Mouse (Mus musculus): ENCODE results near the gene Map2k1.

GRCm38 (mm10) chr9:64195554-64195953 is 57.9 kb downstream of the Map2k1 start:
- TF ChIP-seq POLR2A (IDR thresholded peaks at IDR 0.05; ENCODE audit: insufficient read depth, low read depth, low read length) (no peak), CTCF (IDR thresholded peaks at IDR 0.05) (no peak), EP300 (IDR thresholded peaks at IDR 0.05; ENCODE audit: insufficient read depth, low read depth, low read length) (no peak)
